Comparison of ENCODE assay signal across 23 mouse cellular contexts in the genomic region with DNA sequence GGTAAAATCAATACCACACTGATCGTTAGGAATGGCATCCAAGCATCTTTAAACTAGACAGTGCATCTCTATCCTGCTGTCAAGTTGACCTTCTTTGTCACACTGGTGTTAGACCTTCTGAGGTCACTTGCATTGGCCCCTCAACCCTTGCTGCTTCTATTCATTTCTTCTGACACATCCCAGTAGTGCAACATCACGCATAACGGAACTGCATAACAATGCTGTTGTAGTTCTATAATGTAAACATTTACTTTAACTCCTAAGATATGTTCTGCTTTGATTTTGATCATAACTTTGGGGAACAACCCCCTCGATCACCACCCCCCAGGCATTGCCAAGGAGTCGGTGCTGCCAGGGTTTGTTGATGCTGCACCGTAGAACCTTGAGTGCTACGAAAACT.
"Had no signal": no experiment of that assay in that cellular context is flagged by ENCODE, and none has a peak within 500 bp of the region (broad histone marks: within the 10 kb centered on the region; RNA-seq: fewer than 3 reads in every experiment).

No protein-coding gene starts in this region.

- H3K27me3 ChIP-seq: heart, embryonic 12.5 days; hindbrain, embryonic 12.5 days; intestine, embryonic 15.5 days; limb, embryonic 13.5 days; limb, embryonic 15.5 days had no signal

- DNase-seq: gastrocnemius, postnatal 10 days; gastrocnemius, postnatal 25 days; heart, adult 18-20 months; heart, postnatal 10 days; heart, postnatal 4 days; kidney, adult 18-20 months; kidney, adult 8-10 months; kidney, postnatal 10 days; kidney, postnatal 4 days; left cerebral cortex, postnatal 4 days had no signal

- H3K9ac ChIP-seq: heart, embryonic 12.5 days; hindbrain, embryonic 12.5 days; hindbrain, embryonic 14.5 days; intestine, embryonic 15.5 days; limb, embryonic 13.5 days; limb, embryonic 15.5 days; liver, embryonic 14.5 days had no signal

- H3K27ac ChIP-seq: hindbrain, embryonic 12.5 days; hindbrain, embryonic 14.5 days; intestine, embryonic 15.5 days; left cerebral cortex, adult 2 months; limb, embryonic 13.5 days; limb, embryonic 15.5 days; liver, embryonic 14.5 days had no signal

- H3K4me3 ChIP-seq: heart, embryonic 12.5 days; hindbrain, embryonic 10.5 days; hindbrain, embryonic 12.5 days; intestine, embryonic 15.5 days; layer of hippocampus, adult 2 months; left cerebral cortex, adult 2 months; limb, embryonic 13.5 days; limb, embryonic 15.5 days had no signal

- H3K4me2 ChIP-seq: heart, embryonic 12.5 days; hindbrain, embryonic 12.5 days; hindbrain, embryonic 14.5 days; intestine, embryonic 15.5 days; limb, embryonic 13.5 days; limb, embryonic 15.5 days had no signal

- ATAC-seq: hindbrain, embryonic 16.5 days; inflammation-experienced regulatory T-cells, adult 6 months; intestine, embryonic 15.5 days; intestine, postnatal 0 days had no signal

- H3K9me3 ChIP-seq: heart, embryonic 12.5 days; hindbrain, embryonic 10.5 days; hindbrain, embryonic 12.5 days; intestine, embryonic 15.5 days; limb, embryonic 13.5 days; limb, embryonic 15.5 days had no signal
